Comparison of ENCODE assay signal across 15 mouse cellular contexts in genomic region chr11:100894146-100894918, GRCm38 (mm10). TPM values are rescaled to one million over a fixed set of nuclear protein-coding genes. Genes with fewer than 3 reads are reported as not detected.
DNase-seq lines count a peak whose midpoint lies in the region; ATAC-seq lines count a peak whose summit lies in the region.
"Had no signal": no experiment of that assay in that cellular context is flagged by ENCODE, and none has a peak within 500 bp of the region (broad histone marks: within the 10 kb centered on the region; RNA-seq: fewer than 3 reads in every experiment).

No protein-coding gene starts in this region.

- no peaks in the 10 kb centered on the region for H3K9me3 ChIP-seq in heart, embryonic 14.5 days (ENCODE audit: control insufficient read depth, low read length)
- H3K9me3 ChIP-seq in liver, embryonic 12.5 days (replicated peaks) = no peaks in the 10 kb centered on the region
- H3K9me3 ChIP-seq: forebrain, embryonic 12.5 days; intestine, embryonic 15.5 days; limb, embryonic 13.5 days; midbrain, embryonic 10.5 days; neural tube, embryonic 12.5 days had no signal

- DNase-seq in cerebellum, postnatal 10 days = peak; percentile 58 to 67
- no peak for DNase-seq in cerebellum, adult 9-10 months
- no peak for DNase-seq in heart, postnatal 36 days
- no peak for DNase-seq in liver
- no peak for DNase-seq in layer of hippocampus, adult 18-20 months (ENCODE audit: low spot score in 2 of 2)
- DNase-seq in cerebellum, adult 9-11 months = no peak

- H3K4me3 ChIP-seq in heart, embryonic 14.5 days (ENCODE audit: control insufficient read depth in 1 of 2, insufficient read depth in 1 of 2, low read depth in 1 of 2, low read length in 2 of 2) = no peak overlapping the region
- no peak overlapping the region for H3K4me3 ChIP-seq in liver, embryonic 12.5 days
- H3K4me3 ChIP-seq: forebrain, embryonic 12.5 days; intestine, embryonic 15.5 days; limb, embryonic 13.5 days; neural tube, embryonic 12.5 days had no signal

- WGBS in heart, embryonic 14.5 days = 71% methylated on average over 9 of the region's 9 CpGs
- WGBS in liver, embryonic 12.5 days (ENCODE audit: insufficient replicate concordance) = 83% methylated on average over 9 of the region's 9 CpGs

- H3K9ac ChIP-seq in heart, embryonic 14.5 days (ENCODE audit: low read length) = peak overlapping the region; percentile 2; the same call in 1 of the 2 replicates
- H3K9ac ChIP-seq in liver, embryonic 12.5 days = 0 out of 2 replicates have a peak overlapping the region, but pooled peaks have one; percentile 45
- H3K9ac ChIP-seq: forebrain, embryonic 12.5 days; hindbrain, embryonic 14.5 days; intestine, embryonic 15.5 days; limb, embryonic 13.5 days; neural tube, embryonic 12.5 days had no signal

- peaks cover 85% of the 10 kb centered on the region for H3K36me3 ChIP-seq in heart, embryonic 14.5 days (ENCODE audit: control insufficient read depth, insufficient read depth, low read length)
- peaks cover 87% of the 10 kb centered on the region for H3K36me3 ChIP-seq in liver, embryonic 12.5 days
- H3K36me3 ChIP-seq: midbrain, embryonic 10.5 days had no signal

- peaks cover 4 to 21% of the 10 kb centered on the region in 2 experiments; a peak in 3 of 4 replicates for H3K4me1 ChIP-seq in heart, embryonic 14.5 days (ENCODE audit: control insufficient read depth in 2 of 2, insufficient read depth in 2 of 2, low read length in 2 of 2)
- H3K4me1 ChIP-seq in liver, embryonic 12.5 days = peaks cover 49% of the 10 kb centered on the region

- no peaks in the 10 kb centered on the region for H3K27me3 ChIP-seq in heart, embryonic 14.5 days (ENCODE audit: control insufficient read depth, insufficient read depth, low read length)
- no peaks in the 10 kb centered on the region for H3K27me3 ChIP-seq in liver, embryonic 12.5 days (replicated peaks)
- H3K27me3 ChIP-seq: forebrain, embryonic 12.5 days; intestine, embryonic 15.5 days; limb, embryonic 13.5 days; neural tube, embryonic 12.5 days had no signal

- no peak for ATAC-seq in heart, embryonic 14.5 days (ENCODE audit: insufficient number of reproducible peaks, insufficient read depth, low FRiP score, low read depth)
- no peak for ATAC-seq in liver, embryonic 12.5 days

- no peak overlapping the region for H3K4me2 ChIP-seq in heart, embryonic 14.5 days (ENCODE audit: low read length)
- peak overlapping the region; percentile 47 for H3K4me2 ChIP-seq in liver, embryonic 12.5 days
- H3K4me2 ChIP-seq: forebrain, embryonic 12.5 days; hindbrain, embryonic 14.5 days; limb, embryonic 13.5 days had no signal

- H3K27ac ChIP-seq in heart, embryonic 14.5 days (replicated peaks in 1 of 2; ENCODE audit: control insufficient read depth in 1 of 2, insufficient read depth in 1 of 2, low read depth in 2 of 2, low read length in 2 of 2) = 0 out of 4 replicates have a peak overlapping the region, but pooled peaks of 1 of the 2 experiments have one; percentile 12
- H3K27ac ChIP-seq in liver, embryonic 12.5 days = no peak overlapping the region
- H3K27ac ChIP-seq: forebrain, embryonic 12.5 days; hindbrain, embryonic 14.5 days; intestine, embryonic 15.5 days; limb, embryonic 13.5 days; macrophage; midbrain, embryonic 10.5 days; neural tube, embryonic 12.5 days had no signal

- intact Hi-C loops in heart, postnatal 36 days (cut with DNase I) = loop anchor here (5.0 kb wide), 1 partner anchor 288 kb away; no protein-coding TSS in a partner anchor

RNA-seq across cellular contexts. Expression of gene Stat5a, which starts 35.2 kb away (rescaled TPM):
- 5.6 and 6.4 TPM in 2 replicates for polyA plus RNA-seq in heart, embryonic 14.5 days (2014; fragmentation: Nextera tagmentation; extraction: Ambion mirVana)
- 10 to 100 TPM; 19.8 to 24.1 TPM for total RNA-seq in heart, postnatal 36 days (2021)
- 16.0 and 17.7 TPM in 2 replicates for polyA plus RNA-seq in liver, embryonic 12.5 days (2016; fragmentation: Nextera tagmentation; extraction: Ambion mirVana)
- total RNA-seq in layer of hippocampus, adult 18-20 months (2021) = 1 to 10 TPM; 1.1 to 1.8 TPM

RNA-seq across cellular contexts. Expression of gene Stat5b, which starts 43.8 kb away (rescaled TPM):
- polyA plus RNA-seq in heart, embryonic 14.5 days (2014; fragmentation: Nextera tagmentation; extraction: Ambion mirVana) = 28.8 and 31.4 TPM in 2 replicates
- total RNA-seq in heart, postnatal 36 days (2021) = 10 to 100 TPM; 62.7 to 62.8 TPM
- polyA plus RNA-seq in liver, embryonic 12.5 days (2016; fragmentation: Nextera tagmentation; extraction: Ambion mirVana) = 31.6 and 33.7 TPM in 2 replicates
- 10 to 100 TPM; 12.1 to 16.2 TPM for total RNA-seq in layer of hippocampus, adult 18-20 months (2021)

RNA-seq across cellular contexts. Expression of gene Stat3, which starts 45.0 kb away (rescaled TPM):
- polyA plus RNA-seq in heart, embryonic 14.5 days (2014; fragmentation: Nextera tagmentation; extraction: Ambion mirVana) = 51.8 and 53.3 TPM in 2 replicates
- total RNA-seq in heart, postnatal 36 days (2021) = 10 to 100 TPM; 93.5 to 93.9 TPM
- polyA plus RNA-seq in liver, embryonic 12.5 days (2016; fragmentation: Nextera tagmentation; extraction: Ambion mirVana) = 37.3 and 40.1 TPM in 2 replicates
- 10 to 100 TPM; 35.5 to 35.9 TPM for total RNA-seq in layer of hippocampus, adult 18-20 months (2021)

Comparison
In these comparisons a context has a peak if more than half of its experiments do, and no peak if none do; other contexts are left out.
1. DNase-seq: peak in cerebellum, postnatal 10 days (2 of 2); none in cerebellum, adult 9-10 months (single experiment), heart, postnatal 36 days (0 of 2), liver (single experiment), layer of hippocampus, adult 18-20 months (0 of 2) and cerebellum, adult 9-11 months (single experiment).
2. RNA of gene Stat5a, which starts 35.2 kb away (total RNA-seq): 19.8 to 24.1 TPM in heart, postnatal 36 days; 1.1 to 1.8 TPM in layer of hippocampus, adult 18-20 months; every median in the first group is over 4 times any median in the second.